Mouse (Mus musculus): ENCODE data around the gene Tbl1xr1. TPM values are rescaled to one million over a fixed set of nuclear protein-coding genes. Genes with fewer than 3 reads are reported as not detected.

Gene Tbl1xr1
- polyA plus RNA-seq, 1 experiment from 2014 or later: 16.9 TPM

GRCm38 (mm10) chr3:22142846-22143641 lies 66.6 kb downstream of the Tbl1xr1 start:
- WGBS: 80% methylated on average over 5 of the region's 5 CpGs
- H3K27ac ChIP-seq (ENCODE audit: poor library complexity, severe bottlenecking): no peak overlapping the region

GRCm38 (mm10) chr3:22144255-22144654 lies 67.8 kb downstream of the Tbl1xr1 start:
- H3K4me3 ChIP-seq: no peak overlapping the region
- no peaks in the 10 kb centered on the region for H3K9me3 ChIP-seq (replicated peaks)
- no peak for ATAC-seq (ENCODE audit: insufficient number of reproducible peaks, low FRiP score)
- 77% methylated on average over 2 of the region's 2 CpGs for WGBS
- H3K4me1 ChIP-seq (replicated peaks): peaks cover 12% of the 10 kb centered on the region; the same call in 1 of the 2 replicates
- no peak overlapping the region for H3K9ac ChIP-seq
- no peaks in the 10 kb centered on the region for H3K36me3 ChIP-seq
- H3K4me2 ChIP-seq: no peak overlapping the region
- H3K27me3 ChIP-seq (replicated peaks): no peaks in the 10 kb centered on the region
- no peak overlapping the region for H3K27ac ChIP-seq (ENCODE audit: poor library complexity, severe bottlenecking)

More at GRCm38 (mm10) chr3:22142846-22143641, 66.6 kb downstream of the Tbl1xr1 start:
- H3K27me3 ChIP-seq (replicated peaks): no peaks in the 10 kb centered on the region
- no peaks in the 10 kb centered on the region for H3K9me3 ChIP-seq (replicated peaks)
- no peak overlapping the region for H3K9ac ChIP-seq
- no peak overlapping the region for H3K4me2 ChIP-seq
- no peak overlapping the region for H3K4me3 ChIP-seq
- ATAC-seq (ENCODE audit: insufficient number of reproducible peaks, low FRiP score): no peak
- peaks cover 20% of the 10 kb centered on the region for H3K4me1 ChIP-seq (replicated peaks)
- H3K36me3 ChIP-seq: no peaks in the 10 kb centered on the region

GRCm38 (mm10) chr3:22147433-22147927 lies 71.0 kb downstream of the Tbl1xr1 start:
- Histone ChIP-seq H3K27ac (ENCODE audit: poor library complexity, severe bottlenecking) (no peak overlapping the region), H3K27me3 (replicated peaks) (no peaks in the 10 kb centered on the region), H3K9me3 (replicated peaks) (no peaks in the 10 kb centered on the region), H3K4me2 (no peak overlapping the region), H3K4me3 (no peak overlapping the region), H3K9ac (no peak overlapping the region), H3K4me1 (replicated peaks) (0 out of 2 replicates have a peak, but pooled peaks cover 2% of the 10 kb centered on the region), H3K36me3 (peaks cover 4% of the 10 kb centered on the region; the same call in 1 of the 2 replicates)
- WGBS: 47% methylated on average over 1 of the region's 1 CpGs
- no peak for ATAC-seq (ENCODE audit: insufficient number of reproducible peaks, low FRiP score)

GRCm38 (mm10) chr3:22148306-22148932 lies 72.0 kb downstream of the Tbl1xr1 start:
- Histone ChIP-seq H3K36me3 (peaks cover 4% of the 10 kb centered on the region; the same call in 1 of the 2 replicates), H3K4me2 (no peak overlapping the region), H3K4me3 (no peak overlapping the region), H3K9me3 (replicated peaks) (no peaks in the 10 kb centered on the region), H3K9ac (no peak overlapping the region), H3K27me3 (replicated peaks) (no peaks in the 10 kb centered on the region), H3K27ac (ENCODE audit: poor library complexity, severe bottlenecking) (no peak overlapping the region), H3K4me1 (replicated peaks) (0 out of 2 replicates have a peak, but pooled peaks cover under 1% of the 10 kb centered on the region)
- 80% methylated on average over 6 of the region's 6 CpGs for WGBS
- ATAC-seq (ENCODE audit: insufficient number of reproducible peaks, low FRiP score): no peak

GRCm38 (mm10) chr3:22150872-22151530 lies 74.5 kb downstream of the Tbl1xr1 start:
- 81% methylated on average over 5 of the region's 5 CpGs for whole genome bisulfite sequencing
- Histone ChIP-seq H3K27ac (ENCODE audit: poor library complexity, severe bottlenecking) (no peak overlapping the region), H3K4me1 (replicated peaks) (no peaks in the 10 kb centered on the region), H3K9ac (no peak overlapping the region), H3K9me3 (replicated peaks) (no peaks in the 10 kb centered on the region), H3K4me3 (no peak overlapping the region), H3K36me3 (peaks cover 5% of the 10 kb centered on the region; the same call in 1 of the 2 replicates), H3K27me3 (replicated peaks) (no peaks in the 10 kb centered on the region), H3K4me2 (no peak overlapping the region)
- no peak for ATAC-seq (ENCODE audit: insufficient number of reproducible peaks, low FRiP score)

- ATAC-seq (ENCODE audit: insufficient number of reproducible peaks, low FRiP score): no peak
- H3K4me3 ChIP-seq: no peak overlapping the region
- no peaks in the 10 kb centered on the region for H3K27me3 ChIP-seq (replicated peaks)
- no peak overlapping the region for H3K27ac ChIP-seq (ENCODE audit: poor library complexity, severe bottlenecking)
- no peak overlapping the region for H3K4me2 ChIP-seq
- 0 out of 2 replicates have a peak, but pooled peaks cover 4% of the 10 kb centered on the region for H3K9me3 ChIP-seq (replicated peaks)
- WGBS: 85% methylated on average over 1 of the region's 1 CpGs
- peaks cover 11% of the 10 kb centered on the region; the same call in 1 of the 2 replicates for H3K36me3 ChIP-seq
- no peaks in the 10 kb centered on the region for H3K4me1 ChIP-seq (replicated peaks)
- H3K9ac ChIP-seq: no peak overlapping the region
These were observed 76.3 kb downstream of the Tbl1xr1 start for GRCm38 (mm10) chr3:22152773-22153172.

- no peak overlapping the region for H3K9ac ChIP-seq
- 76% methylated on average over 3 of the region's 3 CpGs for WGBS
- ATAC-seq (ENCODE audit: insufficient number of reproducible peaks, low FRiP score): no peak
These were observed 78.1 kb downstream of the Tbl1xr1 start for GRCm38 (mm10) chr3:22154522-22154921.

GRCm38 (mm10) chr3:22156397-22156796 lies 79.9 kb downstream of the Tbl1xr1 start:
- no peaks in the 10 kb centered on the region for H3K4me1 ChIP-seq (replicated peaks)
- H3K9me3 ChIP-seq (replicated peaks): 0 out of 2 replicates have a peak, but pooled peaks cover 4% of the 10 kb centered on the region
- no peak overlapping the region for H3K27ac ChIP-seq (ENCODE audit: poor library complexity, severe bottlenecking)
- H3K27me3 ChIP-seq (replicated peaks): no peaks in the 10 kb centered on the region
- H3K36me3 ChIP-seq: 0 out of 2 replicates have a peak, but pooled peaks cover 7% of the 10 kb centered on the region
- no peak overlapping the region for H3K4me3 ChIP-seq
- H3K4me2 ChIP-seq: no peak overlapping the region
- no peak overlapping the region for H3K9ac ChIP-seq
- no peak for ATAC-seq (ENCODE audit: insufficient number of reproducible peaks, low FRiP score)
- WGBS: 76% methylated on average over 2 of the region's 2 CpGs

More at GRCm38 (mm10) chr3:22154522-22154921, 78.1 kb downstream of the Tbl1xr1 start:
- Histone ChIP-seq H3K4me1 (replicated peaks) (no peaks in the 10 kb centered on the region), H3K36me3 (peaks cover 11% of the 10 kb centered on the region; the same call in 1 of the 2 replicates), H3K27me3 (replicated peaks) (no peaks in the 10 kb centered on the region), H3K27ac (ENCODE audit: poor library complexity, severe bottlenecking) (no peak overlapping the region), H3K4me3 (no peak overlapping the region), H3K9me3 (replicated peaks) (0 out of 2 replicates have a peak, but pooled peaks cover 4% of the 10 kb centered on the region), H3K4me2 (no peak overlapping the region)

GRCm38 (mm10) chr3:22162948-22163347 lies 86.5 kb downstream of the Tbl1xr1 start:
- Histone ChIP-seq H3K4me2 (no peak overlapping the region), H3K9ac (no peak overlapping the region), H3K4me3 (no peak overlapping the region), H3K27ac (ENCODE audit: poor library complexity, severe bottlenecking) (no peak overlapping the region), H3K4me1 (replicated peaks) (peaks cover 3% of the 10 kb centered on the region; the same call in 1 of the 2 replicates), H3K36me3 (peaks cover 7% of the 10 kb centered on the region; the same call in 1 of the 2 replicates), H3K9me3 (replicated peaks) (no peaks in the 10 kb centered on the region), H3K27me3 (replicated peaks) (no peaks in the 10 kb centered on the region)
- WGBS: 93% methylated on average over 3 of the region's 3 CpGs
- ATAC-seq (ENCODE audit: insufficient number of reproducible peaks, low FRiP score): no peak

GRCm38 (mm10) chr3:22167856-22168255 lies 91.4 kb downstream of the Tbl1xr1 start:
- no peaks in the 10 kb centered on the region for H3K9me3 ChIP-seq (replicated peaks)
- no peak overlapping the region for H3K4me3 ChIP-seq
- 94% methylated on average over 2 of the region's 2 CpGs for WGBS
- peaks cover 7% of the 10 kb centered on the region; the same call in 1 of the 2 replicates for H3K36me3 ChIP-seq
- no peak overlapping the region for H3K27ac ChIP-seq (ENCODE audit: poor library complexity, severe bottlenecking)
- H3K9ac ChIP-seq: no peak overlapping the region
- no peaks in the 10 kb centered on the region for H3K27me3 ChIP-seq (replicated peaks)
- ATAC-seq (ENCODE audit: insufficient number of reproducible peaks, low FRiP score): no peak
- H3K4me1 ChIP-seq (replicated peaks): peaks cover 15% of the 10 kb centered on the region
- no peak overlapping the region for H3K4me2 ChIP-seq

Measured in heart, embryonic 12.5 days (tissue).